Mouse (Mus musculus) C2C12 (cell line): ENCODE results near the gene Gm10570.

Experiments used
- CEBPB ChIP-seq: IDR thresholded peaks from one replicate; pipeline ENCODE4 v1.6.1; 2011; ENCODE audit warnings: low read depth, mild to moderate bottlenecking, control low read depth, moderate library complexity
- CTCF ChIP-seq: IDR thresholded peaks from one replicate; pipeline ENCODE4 v1.5.1; 2011; ENCODE audit not compliant: control insufficient read depth, insufficient read depth, insufficient read length
- FOSL1 ChIP-seq: IDR thresholded peaks from one replicate; pipeline ENCODE4 v1.8.0; 2011; ENCODE audit warnings: mild to moderate bottlenecking, low read length; ENCODE audit not compliant: poor library complexity, insufficient read depth, severe bottlenecking
- MAX ChIP-seq: IDR thresholded peaks from one replicate; pipeline ENCODE4 v1.6.1; 2011; ENCODE audit warnings: mild to moderate bottlenecking, control low read depth
- MYOD1 ChIP-seq: IDR thresholded peaks from one replicate; pipeline ENCODE4 v1.6.1; 2011; ENCODE audit warnings: low read depth; ENCODE audit not compliant: control insufficient read depth, insufficient read length
- MYOG ChIP-seq: IDR thresholded peaks from one replicate; pipeline ENCODE4 v1.6.1; 2011; ENCODE audit not compliant: control insufficient read depth, insufficient read length; ENCODE audit errors: extremely low read depth
- USF1 ChIP-seq: IDR thresholded peaks from one replicate; pipeline ENCODE4 v1.6.1; 2011; ENCODE audit warnings: low read depth, mild to moderate bottlenecking, control low read depth, moderate library complexity

DNA sequence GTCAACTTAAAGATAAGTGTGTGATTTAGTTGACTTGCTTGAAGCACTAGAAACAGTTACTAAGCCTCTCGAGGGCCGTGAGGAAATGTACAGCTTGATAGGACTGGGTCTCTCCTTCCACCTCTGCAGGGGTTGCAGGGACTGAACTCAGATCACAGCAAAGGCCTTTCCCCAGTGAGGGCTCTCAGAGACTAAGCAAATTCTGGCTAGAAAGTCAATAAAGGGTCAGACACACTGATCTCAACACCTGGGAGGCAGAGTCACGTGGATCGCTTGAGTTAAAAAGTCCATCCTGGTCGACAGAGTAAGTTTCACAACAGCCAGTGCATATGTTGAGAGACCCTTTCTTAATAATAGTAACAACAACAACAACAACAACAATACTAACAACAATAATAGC, 27.4 kb upstream of the Gm10570 start:
- TF ChIP-seq CTCF = no peak
- no peak for TF ChIP-seq MYOD1
- no peak for TF ChIP-seq MYOG
- no peak for TF ChIP-seq MAX
- no peak for TF ChIP-seq USF1
- TF ChIP-seq FOSL1 = no peak
- TF ChIP-seq CEBPB = no peak
